Mouse (Mus musculus) E14TG2a.4 (cell line): ENCODE results near the gene Pln.

Experiments
- CTCF ChIP-seq: conservative IDR thresholded peaks from 2 replicates; pipeline ENCODE4 v1.5.1; 2014; ENCODE audit warnings: low read length
- NANOG ChIP-seq: IDR thresholded peaks from 2 replicates; pipeline ENCODE4 v1.6.1; 2014; ENCODE audit warnings: borderline replicate concordance, low read length, mixed read lengths
- POU5F1 ChIP-seq: IDR thresholded peaks from 2 replicates; pipeline ENCODE4 v1.6.1; 2014; ENCODE audit warnings: low read length, borderline replicate concordance

- TF ChIP-seq CTCF (no peak), POU5F1 (no peak), NANOG (no peak)
These were observed 12.8 kb upstream of the Pln start for GRCm38 (mm10) chr10:53324663-53325062.
